Mouse (Mus musculus) G1E (cell line): ENCODE measurements at regions not wholly inside any gene's neighbourhood (a gene's known extent, or its start where the extent isn't known, plus 50 kb on each side); places are given as distances from the start of the nearest gene placed in this dataset.

Source experiments
- CTCF ChIP-seq: IDR thresholded peaks from 2 replicates; pipeline ENCODE4 v1.5.1; 2012; ENCODE audit warnings: low read depth, low read length, inconsistent platforms, mixed read lengths
- GATA1 ChIP-seq: IDR thresholded peaks from 2 replicates; pipeline ENCODE4 v1.6.1; 2012; ENCODE audit warnings: borderline replicate concordance, low read length, inconsistent platforms, mixed read lengths
- TAL1 ChIP-seq: conservative IDR thresholded peaks from 2 replicates; pipeline ENCODE4 v1.6.1; 2012; ENCODE audit warnings: low read depth, low read length, inconsistent platforms, mixed read lengths

- TF ChIP-seq TAL1 (no peak), CTCF (no peak), GATA1 (no peak)
Observed at GRCm38 (mm10) chr13:70075353-70075752, 273.2 kb downstream of the Med10 start.
